Mouse (Mus musculus): Measurements from ENCODE around the gene Gm20479.

The Gm20479 gene

DNA sequence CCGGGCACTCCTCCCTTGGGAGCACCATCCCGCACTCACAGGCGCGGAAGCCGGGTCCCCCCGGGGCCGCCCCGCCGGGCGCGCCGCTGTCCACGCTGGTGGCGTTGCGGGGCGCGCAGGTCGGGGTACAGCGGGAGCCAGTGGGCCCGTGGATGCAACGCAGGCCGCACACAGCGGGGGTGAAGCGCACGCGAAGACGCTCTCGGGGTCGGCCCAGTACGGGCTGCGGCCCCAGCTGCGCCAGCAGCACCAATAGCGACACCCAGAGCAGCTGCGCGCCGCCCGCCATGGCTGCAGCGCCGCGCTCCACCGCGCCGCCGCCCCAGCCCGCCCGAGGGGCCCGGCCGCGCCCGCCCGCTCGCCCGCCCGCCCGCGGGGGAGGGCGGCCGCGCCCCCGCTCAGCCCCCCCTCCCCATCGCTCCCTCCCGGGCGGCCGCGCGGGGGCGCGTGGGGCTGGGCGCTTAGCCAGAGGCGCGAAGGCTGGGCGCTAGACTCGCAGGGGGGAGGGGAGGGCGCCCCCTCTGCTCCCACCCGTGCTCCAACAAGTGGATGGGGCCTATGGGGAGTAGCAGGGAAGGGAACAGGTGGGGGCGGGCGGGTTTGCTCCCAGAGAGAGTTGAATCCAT, 23.8 kb downstream of the Gm20479 start:
- no peak for DNase-seq (ENCODE audit: low spot score)

DNA sequence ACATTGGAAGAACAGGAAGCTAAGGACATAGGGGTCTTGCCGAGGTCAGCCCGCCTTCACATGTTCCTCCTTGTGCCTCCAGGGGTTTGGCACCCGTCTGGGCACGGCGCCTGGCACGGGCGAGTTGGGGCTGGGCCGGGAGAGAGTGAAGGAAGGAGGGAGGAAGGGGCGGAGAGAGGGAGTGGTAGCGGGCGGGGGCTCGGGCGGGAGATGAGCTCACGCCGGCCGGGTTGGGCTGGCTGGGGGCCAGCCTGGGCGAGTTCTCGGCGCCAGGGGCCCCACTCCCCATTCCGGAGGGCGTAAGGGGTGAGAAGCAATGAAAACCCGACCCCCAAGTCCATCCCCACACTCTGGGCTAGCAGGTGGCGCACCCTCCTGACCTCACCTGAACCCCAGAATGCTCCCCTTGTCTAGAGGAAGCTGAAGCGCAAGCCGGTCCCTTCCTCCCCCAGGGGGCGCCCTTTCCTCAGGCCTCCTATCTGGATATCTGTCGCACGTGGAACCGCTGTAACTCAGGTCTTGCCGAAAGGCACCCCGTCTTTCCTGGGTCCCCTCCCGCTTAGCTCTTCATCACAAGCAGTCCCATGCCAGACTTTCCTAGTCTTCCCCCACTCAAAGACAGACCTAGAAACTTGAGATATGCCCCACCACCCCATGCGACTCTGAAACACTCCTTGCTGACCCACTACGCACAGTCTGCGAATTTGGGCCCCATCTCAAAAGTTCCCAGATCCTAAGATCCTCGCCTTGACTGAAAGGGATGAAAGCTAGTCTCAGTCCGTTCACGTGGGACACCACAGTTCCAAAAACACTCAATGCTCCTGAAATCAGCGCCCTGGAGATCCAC, 24.6 kb downstream of the Gm20479 start:
- peak; percentile 92 for DNase-seq (ENCODE audit: low spot score)

DNA sequence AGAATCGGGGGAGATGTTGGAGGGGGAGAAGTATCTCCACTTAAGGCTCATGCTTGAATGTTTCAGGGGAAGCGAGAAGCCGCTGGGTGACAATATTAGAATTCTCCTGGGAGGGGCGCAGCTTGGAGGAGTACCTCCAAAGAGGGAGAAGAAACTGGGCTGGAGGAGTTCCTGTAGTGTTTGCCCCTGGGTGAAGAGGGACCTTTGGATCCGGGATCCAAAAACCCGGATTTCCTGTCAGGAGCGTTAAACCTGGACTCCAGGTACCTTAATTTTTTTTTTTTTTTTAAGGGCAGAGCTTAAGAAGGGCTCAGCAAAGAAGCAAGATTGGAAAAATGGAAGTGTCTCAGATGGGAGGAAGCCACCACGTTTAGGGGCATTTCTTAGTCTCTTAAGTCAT, 25.4 kb downstream of the Gm20479 start:
- DNase-seq (ENCODE audit: low spot score) = no peak

DNA sequence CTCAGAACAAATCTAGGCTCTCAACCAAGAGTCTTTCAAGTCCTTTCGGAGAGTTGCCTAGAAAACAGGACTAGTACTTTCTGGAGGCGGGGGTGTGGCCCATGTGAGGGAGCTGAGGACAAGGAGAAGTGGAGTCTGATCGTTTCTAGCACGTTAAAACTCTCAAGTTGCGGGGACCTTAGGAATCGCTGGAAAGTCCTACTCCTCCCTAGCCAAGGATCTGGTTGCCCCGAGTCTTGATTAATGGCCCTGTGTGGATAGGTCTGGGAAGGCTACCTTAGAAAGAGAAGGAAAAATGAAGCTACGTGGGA, 25.7 kb downstream of the Gm20479 start:
- DNase-seq (ENCODE audit: low spot score) = peak; percentile 67

DNA sequence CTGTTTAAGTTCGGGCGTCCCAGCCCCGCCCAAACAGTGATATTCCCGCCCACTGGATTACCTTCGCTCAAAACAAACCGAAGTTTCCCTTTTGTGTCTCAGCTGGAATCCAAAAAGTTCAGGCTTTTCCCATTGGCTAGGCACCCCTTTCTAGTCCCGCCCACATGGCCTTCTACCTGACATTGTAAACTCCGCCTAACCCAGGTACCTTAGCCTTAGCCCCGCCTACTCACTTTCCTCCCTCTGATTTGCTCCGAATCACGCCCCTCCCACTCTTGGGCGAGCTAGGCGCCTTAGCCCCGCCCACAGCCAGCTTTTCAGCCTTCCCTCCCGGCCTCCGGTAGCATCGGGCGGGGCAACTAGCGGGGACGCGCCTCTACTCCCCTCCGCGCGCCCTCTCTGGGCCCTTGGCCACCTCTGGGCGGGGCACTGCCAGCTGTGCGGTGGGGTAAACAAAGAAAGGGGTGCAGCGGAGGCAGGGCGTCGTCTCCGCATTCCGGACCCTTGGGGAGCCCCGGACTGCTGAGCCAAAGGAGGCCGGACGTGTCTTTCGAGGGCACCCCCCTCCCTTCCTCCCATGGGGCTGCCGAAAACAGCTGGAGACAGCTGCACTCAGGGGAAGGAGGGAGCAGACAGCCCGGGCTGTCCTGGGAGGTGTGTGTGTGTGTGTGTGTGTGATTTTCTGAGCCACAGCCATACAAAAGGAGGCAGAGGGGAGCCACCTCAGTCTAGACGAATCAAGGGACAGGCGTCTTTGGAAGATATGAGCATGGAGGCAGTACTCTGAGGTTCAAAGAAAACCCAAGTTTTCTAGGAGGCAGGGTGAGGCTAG, 26.3 kb downstream of the Gm20479 start:
- DNase-seq (ENCODE audit: low spot score) = peak; percentile 97

DNA sequence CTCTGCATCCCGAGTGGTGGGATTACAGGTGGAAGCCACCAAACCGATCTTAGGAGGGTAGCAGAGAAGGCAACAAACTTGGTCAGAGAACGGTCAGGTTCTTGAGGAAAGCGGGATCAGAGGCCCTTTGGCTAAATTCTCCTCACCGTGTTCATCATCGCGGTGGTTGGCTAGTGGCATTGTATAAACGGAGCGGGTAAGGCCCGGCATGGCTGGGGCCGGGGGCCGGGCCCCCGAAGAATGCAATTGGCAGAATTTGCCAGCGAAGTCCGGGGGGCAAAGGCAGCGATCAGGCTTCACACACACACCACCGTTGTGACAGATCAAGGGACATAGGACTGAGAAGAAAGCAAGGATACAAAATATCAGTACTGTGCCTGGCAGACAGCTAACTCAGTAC, 27.2 kb downstream of the Gm20479 start:
- DNase-seq (ENCODE audit: low spot score) = no peak

DNA sequence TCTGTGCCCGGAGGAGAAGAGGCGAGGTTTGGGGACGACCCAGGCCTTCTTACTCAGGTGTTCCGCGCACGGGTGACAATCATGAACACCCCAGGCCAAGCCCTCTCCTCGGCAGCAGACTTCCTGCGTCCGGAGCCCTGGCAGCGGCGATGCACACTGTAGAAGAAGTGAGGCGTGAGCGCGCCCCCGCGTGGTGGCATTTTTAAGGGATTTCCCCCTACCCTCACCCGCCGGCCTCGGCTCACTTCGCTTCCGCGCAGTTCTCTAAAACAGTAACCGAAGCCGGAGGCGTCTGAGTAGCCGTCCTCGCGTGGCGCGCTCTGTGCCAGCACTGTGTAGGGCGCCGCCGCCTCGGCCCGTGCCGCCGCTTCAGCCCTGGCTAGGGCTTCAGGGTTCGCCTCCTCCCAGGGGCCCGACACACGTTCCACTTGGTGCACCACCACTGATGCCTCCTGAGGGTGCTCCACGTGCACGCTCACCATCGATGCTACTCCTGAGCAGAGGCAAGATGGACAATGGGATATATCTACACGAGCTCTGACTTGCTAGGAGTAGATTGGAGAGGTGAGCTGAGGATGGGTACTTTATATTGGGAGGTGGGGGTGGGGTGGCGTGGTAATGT, 27.8 kb downstream of the Gm20479 start:
- peak; percentile 89 for DNase-seq (ENCODE audit: low spot score)

DNA sequence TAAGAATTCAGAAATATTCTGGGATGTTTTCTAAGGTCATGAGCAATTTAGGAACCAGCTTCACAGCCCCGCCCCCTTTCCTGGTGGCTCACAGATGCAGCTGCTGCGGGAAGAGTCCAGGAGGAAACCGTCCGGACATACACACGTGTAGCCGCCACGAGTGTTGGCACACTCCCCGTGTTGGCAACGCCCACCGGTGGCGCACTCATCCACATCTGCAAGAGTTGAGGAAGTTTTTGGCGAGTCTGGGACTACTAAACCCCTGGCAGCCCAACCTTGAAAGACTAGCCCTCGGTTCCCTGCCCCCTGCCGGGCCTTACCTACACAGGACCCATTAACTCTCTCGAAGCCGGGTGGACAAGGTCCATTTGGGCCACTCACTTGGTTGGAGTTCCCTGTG, 28.6 kb downstream of the Gm20479 start:
- peak; percentile 44 for DNase-seq (ENCODE audit: low spot score)

DNA sequence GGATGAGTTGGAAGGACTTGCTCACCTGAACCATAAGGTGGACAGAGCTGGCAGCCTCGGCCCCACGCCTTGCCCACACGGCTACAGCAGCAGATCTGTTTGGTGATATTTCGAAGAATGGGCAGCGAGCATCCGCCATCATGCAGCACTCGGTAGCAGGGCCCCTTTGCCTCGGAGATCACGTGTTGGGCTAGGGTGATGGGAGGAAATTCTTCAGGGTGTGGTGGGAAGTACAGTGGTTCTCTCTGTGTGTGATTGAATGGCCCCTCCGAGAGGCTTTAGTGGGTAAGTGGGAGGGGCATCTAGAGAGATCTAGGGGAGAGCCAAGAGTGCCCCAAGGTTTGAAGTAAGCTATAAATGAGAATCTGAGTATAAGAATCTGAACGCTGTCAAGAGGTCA, 29.1 kb downstream of the Gm20479 start:
- no peak for DNase-seq (ENCODE audit: low spot score)

DNA sequence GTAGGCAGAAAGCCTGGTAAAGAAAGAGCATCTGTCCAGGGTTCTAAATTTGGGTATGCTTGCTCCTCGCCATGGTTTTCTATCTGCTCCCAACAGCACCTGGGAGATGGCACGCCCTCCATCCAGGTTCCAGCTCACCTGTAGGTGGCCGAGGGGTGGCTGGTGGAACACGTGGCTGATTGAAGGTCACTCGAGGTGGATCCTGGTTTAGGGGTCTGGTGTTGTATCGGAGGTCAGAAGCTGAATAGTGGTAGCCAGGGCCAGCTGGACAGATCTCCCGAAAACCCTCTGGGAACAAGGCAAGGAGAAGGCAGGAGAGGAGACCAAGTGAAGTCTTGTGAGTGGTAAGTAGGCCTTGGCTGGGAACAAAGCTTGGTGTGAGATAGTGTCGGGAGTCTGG, 29.7 kb downstream of the Gm20479 start:
- no peak for DNase-seq (ENCODE audit: low spot score)

DNA sequence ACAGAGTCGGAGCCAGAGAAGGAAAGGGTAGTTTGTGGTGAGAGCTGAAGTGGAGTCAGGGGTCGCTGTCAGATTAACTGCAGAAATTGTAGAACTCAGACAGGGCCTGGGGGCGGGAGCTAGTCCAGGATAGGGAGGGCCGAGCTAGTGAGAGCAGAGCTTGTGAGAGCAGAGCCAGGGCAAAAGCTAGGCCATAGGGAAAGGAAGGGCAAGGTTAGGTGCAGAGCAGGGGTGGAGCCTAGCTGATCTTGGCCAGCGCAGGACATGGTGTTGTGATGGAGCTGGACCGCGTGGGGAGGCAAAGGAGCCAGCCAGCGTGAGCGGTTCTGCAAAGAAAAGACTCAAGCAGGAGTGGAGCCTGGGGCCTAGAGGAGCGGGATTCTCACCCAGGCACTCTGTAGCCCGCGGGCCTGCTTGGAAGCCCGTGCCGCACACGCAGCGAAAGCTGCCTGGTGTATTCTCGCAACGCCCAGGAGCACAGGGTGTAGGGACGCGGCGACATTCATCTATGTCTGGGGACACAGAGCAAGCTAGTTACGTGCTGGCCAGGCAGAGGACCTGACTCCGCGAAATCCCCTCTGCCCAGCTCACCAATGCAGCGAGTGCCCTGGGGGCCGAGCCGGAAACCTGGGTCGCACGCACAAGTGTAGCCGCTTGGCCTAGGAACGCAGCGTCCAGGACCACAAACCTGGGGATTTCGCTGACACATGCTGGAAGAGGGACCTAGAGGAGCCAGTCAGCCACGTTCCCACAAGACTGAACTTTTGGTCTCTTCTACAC, 30.9 kb downstream of the Gm20479 start:
- DNase-seq (ENCODE audit: low spot score) = peak; percentile 63

DNA sequence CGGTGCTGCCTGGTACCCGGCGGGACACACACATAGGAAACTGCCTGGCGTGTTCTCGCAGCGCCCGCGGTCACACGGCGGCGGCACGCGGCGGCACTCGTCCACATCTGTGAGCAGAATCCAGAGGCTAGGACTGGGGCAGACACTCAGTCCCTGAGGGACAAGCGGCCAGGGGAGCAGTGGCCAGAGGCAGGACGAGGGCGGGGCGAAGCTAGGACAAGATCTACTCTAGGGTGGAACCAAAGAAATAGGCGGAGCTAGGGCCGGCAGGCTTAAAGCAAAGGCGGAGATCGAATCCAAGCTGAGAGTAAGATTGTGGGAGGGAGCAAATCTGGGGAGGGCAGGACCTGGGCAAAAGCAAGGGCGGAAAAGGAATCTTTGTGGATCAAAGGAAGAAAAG, 31.5 kb downstream of the Gm20479 start:
- DNase-seq (ENCODE audit: low spot score) = peak; percentile 84

DNA sequence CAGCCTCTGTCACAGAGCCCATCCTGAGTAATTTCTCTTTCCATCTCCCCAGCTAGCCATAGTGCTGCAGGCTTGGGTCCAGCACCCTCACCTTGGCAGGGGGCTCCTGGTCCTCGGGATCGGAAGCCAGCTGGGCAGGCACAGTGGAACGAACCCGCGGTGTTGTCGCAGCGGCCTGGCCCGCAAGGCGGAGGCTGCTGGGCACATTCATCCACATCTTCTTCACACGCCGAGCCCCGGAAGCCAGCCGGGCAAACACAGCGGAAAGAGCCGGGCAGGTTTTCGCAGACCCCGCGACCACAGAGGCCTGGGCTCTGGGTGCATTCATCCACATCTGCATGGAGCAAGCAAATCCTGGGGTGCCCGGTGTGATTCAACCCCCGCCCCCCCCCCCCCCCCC, 32.3 kb downstream of the Gm20479 start:
- DNase-seq (ENCODE audit: low spot score) = no peak

DNA sequence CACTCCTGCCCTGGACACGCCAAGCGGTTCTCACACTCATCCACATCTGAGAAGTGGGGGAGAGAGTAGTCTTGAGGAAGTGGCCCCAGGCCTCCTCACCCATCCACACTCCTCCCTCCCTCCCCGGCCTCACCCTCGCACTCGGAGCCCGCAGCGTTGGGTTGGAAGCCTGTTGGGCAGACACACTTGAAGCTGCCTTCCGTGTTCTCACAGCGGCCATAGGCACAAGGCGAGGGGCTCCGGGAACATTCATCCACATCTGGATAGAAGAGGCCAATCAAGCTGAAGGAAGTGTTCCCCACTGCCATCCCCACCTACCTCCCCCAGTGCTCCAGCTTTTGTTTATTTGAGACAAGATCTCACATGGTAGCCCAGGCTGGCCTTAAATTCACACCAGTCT, 33.1 kb downstream of the Gm20479 start:
- DNase-seq (ENCODE audit: low spot score) = no peak

DNA sequence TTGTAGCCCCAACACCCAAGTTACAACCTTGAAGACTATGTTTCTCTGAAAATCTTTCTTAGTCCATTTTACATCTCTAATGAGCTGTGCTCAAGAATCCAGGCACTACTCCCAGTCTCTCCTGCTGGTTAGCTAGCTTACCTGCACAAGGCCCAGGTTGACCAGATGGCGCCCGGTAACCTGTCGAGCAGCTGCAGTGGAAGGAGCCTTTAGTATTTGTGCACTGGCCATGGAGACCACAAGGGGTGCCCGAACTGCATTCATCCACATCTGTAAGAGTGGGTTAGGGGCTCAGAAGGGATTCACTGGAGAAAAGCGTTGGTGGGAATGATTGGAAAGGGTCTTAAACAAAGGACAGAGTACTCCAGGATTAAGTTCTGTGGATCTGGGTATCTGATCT, 34.2 kb downstream of the Gm20479 start:
- no peak for DNase-seq (ENCODE audit: low spot score)

DNA sequence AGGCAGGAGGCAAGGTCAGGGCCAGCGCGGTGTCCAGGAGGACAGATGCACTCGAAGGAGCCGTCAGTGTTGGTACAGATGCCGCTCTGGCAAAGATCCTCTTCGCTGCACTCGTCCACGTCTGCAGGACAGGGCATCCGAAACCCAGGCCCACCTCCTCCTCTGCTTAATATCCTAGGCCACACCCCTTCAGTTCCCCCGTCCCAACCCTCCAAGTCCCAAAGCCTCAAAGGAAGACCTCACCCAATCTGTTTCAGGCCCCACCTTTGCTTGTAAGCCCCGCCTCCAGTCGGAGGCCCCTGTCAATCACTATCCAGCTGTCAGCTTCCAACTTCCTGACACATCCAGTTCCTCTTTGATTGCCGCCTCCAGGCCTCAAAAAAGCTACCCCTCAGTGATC, 34.9 kb downstream of the Gm20479 start:
- no peak for DNase-seq (ENCODE audit: low spot score)

DNA sequence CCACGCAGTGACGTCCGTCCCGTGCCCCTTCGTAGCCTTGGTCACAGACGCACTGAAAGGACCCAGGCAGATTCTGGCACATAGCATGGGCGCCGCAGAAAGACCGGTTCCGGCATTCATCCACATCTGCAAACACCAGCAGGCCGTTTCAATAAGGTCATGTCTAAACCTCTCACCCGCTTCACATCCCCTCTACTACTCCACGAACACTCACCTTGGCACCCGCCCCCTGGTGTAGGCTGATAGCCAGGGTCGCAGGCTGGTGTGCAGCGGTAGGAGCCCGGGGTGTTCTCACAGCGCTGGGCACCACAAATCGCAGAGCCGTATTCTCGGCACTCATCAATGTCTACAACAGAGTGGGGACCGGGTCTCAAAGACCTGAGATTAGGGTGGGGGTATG, 37.8 kb downstream of the Gm20479 start:
- no peak for DNase-seq (ENCODE audit: low spot score)

DNA sequence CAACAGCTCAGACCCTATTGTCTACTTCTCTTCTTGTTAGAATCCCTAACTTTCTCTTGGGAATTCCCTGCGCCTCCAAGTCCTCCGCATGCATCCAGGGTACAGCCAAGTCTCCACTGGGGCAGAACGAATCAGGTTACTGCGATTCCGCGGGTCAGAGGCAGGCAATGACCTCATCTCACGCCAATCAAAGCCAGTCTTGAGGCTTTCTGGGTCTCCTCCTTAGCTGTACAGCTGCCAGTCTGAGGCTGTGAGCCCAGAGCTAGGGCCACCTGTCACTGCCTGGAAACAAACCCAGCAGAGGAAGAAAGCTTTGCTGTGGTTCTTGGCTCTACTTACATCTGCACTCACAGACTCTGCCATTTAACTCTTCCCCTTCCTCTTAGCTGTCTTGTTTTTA, 41.3 kb downstream of the Gm20479 start:
- DNase-seq (ENCODE audit: low spot score) = no peak

DNA sequence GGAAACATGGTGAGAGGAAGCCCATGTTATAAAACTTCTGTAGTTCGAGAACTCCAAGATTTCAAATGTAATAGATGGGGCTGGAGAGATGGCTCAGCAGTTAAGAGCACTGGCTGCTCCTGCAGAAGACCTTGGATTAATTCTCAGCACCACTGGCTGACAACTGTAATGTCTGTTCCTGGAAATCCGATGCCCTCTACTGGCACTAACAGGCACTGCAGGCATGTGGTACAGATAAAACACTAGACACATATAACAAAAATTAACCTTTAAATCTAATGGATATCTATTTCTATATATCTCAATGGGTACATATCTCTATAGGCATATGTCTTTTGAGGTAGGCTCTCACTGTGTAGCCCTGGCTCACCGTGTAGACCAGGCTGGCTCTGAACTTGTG, 42.8 kb downstream of the Gm20479 start:
- DNase-seq (ENCODE audit: low spot score) = no peak

DNA sequence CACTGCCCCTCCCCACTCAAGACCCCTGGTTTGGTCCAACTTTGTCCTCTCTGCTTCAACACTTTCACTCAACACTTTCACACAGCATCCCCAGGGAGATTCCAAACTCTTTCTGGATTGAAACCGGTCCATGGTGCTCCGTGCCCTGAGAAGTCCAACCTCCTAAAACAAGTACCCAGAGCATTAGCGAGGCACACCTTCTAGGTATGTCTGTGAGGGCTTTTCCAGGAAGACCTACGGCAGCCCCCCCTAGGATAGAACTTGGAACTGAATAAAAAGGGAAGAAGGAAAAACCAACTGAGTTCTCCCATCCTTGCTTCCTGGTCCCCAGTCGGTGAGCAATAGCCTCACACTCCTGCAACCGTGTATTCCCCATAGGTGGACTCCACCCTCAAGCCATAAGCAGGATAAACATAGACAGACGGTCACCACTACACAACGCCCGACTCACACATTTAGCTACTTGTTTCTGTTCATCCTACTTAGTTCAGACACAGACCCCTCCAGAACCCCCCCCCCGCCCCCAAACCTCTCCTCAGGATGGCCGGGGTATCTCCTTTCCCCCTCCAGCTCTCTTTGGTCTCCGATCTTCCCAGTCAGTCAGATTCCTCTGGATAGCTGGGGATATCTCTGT, 45.5 kb downstream of the Gm20479 start:
- DNase-seq (ENCODE audit: low spot score) = no peak

DNA sequence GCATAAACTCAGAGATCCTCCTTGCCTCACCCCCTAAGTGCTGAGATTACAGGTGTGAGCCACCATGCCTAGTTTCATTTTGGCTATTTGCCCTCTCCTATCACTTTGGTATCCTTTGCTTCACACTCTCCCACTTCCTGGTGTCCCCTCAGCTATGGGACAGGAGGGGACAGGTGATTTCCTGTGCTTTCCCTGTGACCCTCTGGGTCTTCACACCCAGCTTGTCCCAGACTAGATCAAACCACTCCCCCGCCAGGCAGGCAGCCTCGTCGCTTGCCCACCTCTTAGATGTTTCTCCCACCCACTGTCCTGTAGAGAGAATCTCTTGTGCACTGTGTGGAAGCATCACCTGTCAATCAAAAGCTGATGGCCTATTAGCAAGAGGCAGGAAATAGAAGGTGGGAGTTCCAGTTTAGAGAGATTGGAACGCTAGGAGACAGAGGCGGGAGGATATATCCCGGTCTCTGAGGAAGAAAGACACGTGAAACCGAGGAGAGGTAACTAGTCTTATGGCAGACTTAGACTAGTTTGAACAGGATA, 46.2 kb downstream of the Gm20479 start:
- DNase-seq (ENCODE audit: low spot score) = no peak
